Mouse (Mus musculus) lung, embryonic 14.5 days (tissue): ENCODE measurements around the gene Btf3l4. TPM values are rescaled to one million over a fixed set of nuclear protein-coding genes. Genes with fewer than 3 reads are reported as not detected.

ENCODE experiments used
- ATAC-seq: fragments of 200-750 bp; cut with Nextera tagmentation; 2 replicates; pipeline ENCODE4 v1.8.0; 2017; ENCODE audit warnings: mild to moderate bottlenecking, moderate TSS enrichment, moderate library complexity; ENCODE audit not compliant: insufficient read depth
- DNase-seq: peaks from one replicate; pipeline ENCODE4 v3.0.0-alpha.2; 2015
- H3K27ac ChIP-seq: fragments of 300-500 bp; sonication (generic); 2 replicates; pipeline ENCODE4 v1.5.1; 2014; ENCODE audit warnings: low read depth, mild to moderate bottlenecking, moderate library complexity
- H3K27me3 ChIP-seq: fragments of 300-500 bp; sonication (generic); 2 replicates; pipeline ENCODE4 v1.6.1; 2014; ENCODE audit warnings: low read length, control low read depth; ENCODE audit not compliant: insufficient read depth
- H3K36me3 ChIP-seq: fragments of 300-500 bp; sonication (generic); 2 replicates; pipeline ENCODE4 v1.6.1; 2014; ENCODE audit warnings: control low read depth; ENCODE audit not compliant: insufficient read depth
- H3K4me1 ChIP-seq: fragments of 300-500 bp; sonication (generic); 2 replicates; pipeline ENCODE4 v1.6.1; 2014; ENCODE audit warnings: antibody characterized with exemption, control low read depth; ENCODE audit not compliant: insufficient read depth
- H3K4me2 ChIP-seq: fragments of 300-500 bp; sonication (generic); 2 replicates; pipeline ENCODE4 v1.6.1; 2014; ENCODE audit warnings: mild to moderate bottlenecking
- H3K4me3 ChIP-seq: fragments of 300-500 bp; sonication (generic); 2 replicates; pipeline ENCODE4 v1.5.1; 2014; ENCODE audit warnings: low read depth, low read length
- H3K9ac ChIP-seq: fragments of 300-500 bp; sonication (generic); 2 replicates; pipeline ENCODE4 v1.6.1; 2014
- H3K9me3 ChIP-seq: fragments of 300-500 bp; sonication (generic); 2 replicates; pipeline ENCODE4 v1.6.1; 2016; ENCODE audit warnings: low read depth, low read length, control low read depth
- CTCF ChIP-seq: IDR thresholded peaks from 2 replicates; pipeline ENCODE4 v1.5.1; 2016; ENCODE audit warnings: antibody characterized with exemption, low read depth
- WGBS: fragments of 180-500 bp; shearing (Covaris S2); extraction: QIAGEN DNeasy Blood & Tissue Kit; methylation state at CpG from one replicate; pipeline ENCODE4 v1.1.7; 2014; 5-methylcytosine and 5-hydroxymethylcytosine counted together
- polyA plus RNA-seq: library from polyadenylated mRNA; unstranded; fragments of >200 nt; fragmentation: Nextera tagmentation; extraction: Ambion mirVana; gene quantifications from 2 replicates; pipeline ENCODE4 v1.2.1, GENCODE M21; 2014

Gene Btf3l4
- polyA plus RNA-seq, 1 experiment from 2014 or later = 167 TPM

DNA sequence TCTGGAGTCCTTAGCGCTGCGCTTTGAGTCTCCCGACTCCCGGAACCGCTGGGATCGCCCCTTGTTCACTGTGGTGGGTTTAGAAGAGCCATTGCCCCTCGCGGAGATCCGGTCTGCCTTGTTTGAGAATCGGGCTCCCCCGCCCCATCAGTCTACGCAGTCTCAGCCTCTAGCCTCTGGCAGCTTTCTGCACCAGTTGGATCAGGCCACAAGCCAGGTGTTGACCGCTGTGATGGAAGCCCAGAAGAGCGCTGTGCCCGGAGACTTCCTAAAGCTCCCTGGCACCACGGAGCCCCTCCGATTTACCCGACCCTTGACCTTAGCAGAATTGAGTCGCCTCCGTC lies 15.1 kb upstream of the Btf3l4 start, which contains the start of gene A730015C16Rik:
TSS of gene A730015C16Rik (minus strand) at position 115 of the 344 bp plus-strand sequence.
- H3K4me3 ChIP-seq = peak within 1 kb of the TSS; percentile 83
- 5% methylated on average over 20 of the region's 20 CpGs for WGBS
- H3K36me3 ChIP-seq = peaks cover 23% of the 10 kb centered on the region
- no peak for ATAC-seq
- DNase-seq = no peak
- H3K27me3 ChIP-seq = no peaks in the 10 kb centered on the region
- H3K9ac ChIP-seq = peak within 1 kb of the TSS; percentile 81
- peak within 1 kb of the TSS; percentile 93 for H3K4me2 ChIP-seq
- H3K9me3 ChIP-seq = no peaks in the 10 kb centered on the region
- peaks cover 17% of the 10 kb centered on the region for H3K4me1 ChIP-seq
- peak within 1 kb of the TSS; percentile 95 for H3K27ac ChIP-seq
- no peak for TF ChIP-seq CTCF

DNA sequence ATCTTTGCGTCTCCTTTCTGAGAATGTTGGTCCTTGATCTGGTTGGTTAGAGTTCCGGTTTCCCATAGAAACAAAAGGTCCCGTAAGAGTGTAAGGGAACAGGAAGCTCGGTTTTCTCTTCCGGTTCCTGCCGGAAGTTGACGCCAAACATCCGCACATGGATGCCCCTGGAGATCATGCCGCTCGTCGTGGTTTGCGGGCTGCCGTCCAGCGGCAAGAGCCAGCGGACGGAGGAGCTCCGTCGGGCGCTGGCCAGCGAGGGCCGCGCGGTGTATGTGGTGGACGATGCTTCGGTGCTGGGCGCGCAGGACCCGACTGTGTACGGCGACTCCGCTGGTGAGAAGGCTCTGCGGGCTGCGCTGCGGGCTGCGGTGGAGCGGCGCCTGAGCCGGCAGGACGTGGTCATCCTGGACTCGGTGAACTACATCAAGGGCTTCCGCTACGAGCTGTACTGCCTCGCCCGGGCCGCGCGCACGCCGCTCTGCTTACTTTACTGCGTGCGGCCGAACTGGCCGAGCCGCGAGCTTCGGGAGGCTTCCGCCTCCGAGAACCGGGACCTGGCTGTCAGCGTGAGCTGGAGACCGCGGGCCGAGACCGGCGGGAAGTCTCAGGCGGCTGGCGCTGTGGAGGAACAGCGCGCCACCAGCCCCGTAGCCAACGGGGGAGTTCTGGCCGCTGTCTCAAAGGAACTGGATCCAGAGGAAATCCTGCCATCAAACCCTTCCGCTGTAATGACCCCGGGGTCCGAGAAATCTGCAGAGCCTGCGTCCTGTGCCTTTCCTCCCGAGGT lies 14.5 kb upstream of the Btf3l4 start, which contains the start of gene Kti12:
TSS of gene Kti12 (plus strand) at position 71 of the 790 bp plus-strand sequence.
- H3K4me3 ChIP-seq = peak within 1 kb of the TSS; percentile 83
- peaks cover 17% of the 10 kb centered on the region for H3K4me1 ChIP-seq
- peak within 1 kb of the TSS; percentile 95 for H3K27ac ChIP-seq
- under 1% methylated on average over 77 of the region's 77 CpGs for WGBS
- no peak for TF ChIP-seq CTCF
- H3K27me3 ChIP-seq = no peaks in the 10 kb centered on the region
- peak; percentile 94 for DNase-seq
- H3K4me2 ChIP-seq = peak within 1 kb of the TSS; percentile 93
- peaks cover 18% of the 10 kb centered on the region for H3K36me3 ChIP-seq
- no peaks in the 10 kb centered on the region for H3K9me3 ChIP-seq
- peak within 1 kb of the TSS; percentile 81 for H3K9ac ChIP-seq
- peak; percentile 82 for ATAC-seq

DNA sequence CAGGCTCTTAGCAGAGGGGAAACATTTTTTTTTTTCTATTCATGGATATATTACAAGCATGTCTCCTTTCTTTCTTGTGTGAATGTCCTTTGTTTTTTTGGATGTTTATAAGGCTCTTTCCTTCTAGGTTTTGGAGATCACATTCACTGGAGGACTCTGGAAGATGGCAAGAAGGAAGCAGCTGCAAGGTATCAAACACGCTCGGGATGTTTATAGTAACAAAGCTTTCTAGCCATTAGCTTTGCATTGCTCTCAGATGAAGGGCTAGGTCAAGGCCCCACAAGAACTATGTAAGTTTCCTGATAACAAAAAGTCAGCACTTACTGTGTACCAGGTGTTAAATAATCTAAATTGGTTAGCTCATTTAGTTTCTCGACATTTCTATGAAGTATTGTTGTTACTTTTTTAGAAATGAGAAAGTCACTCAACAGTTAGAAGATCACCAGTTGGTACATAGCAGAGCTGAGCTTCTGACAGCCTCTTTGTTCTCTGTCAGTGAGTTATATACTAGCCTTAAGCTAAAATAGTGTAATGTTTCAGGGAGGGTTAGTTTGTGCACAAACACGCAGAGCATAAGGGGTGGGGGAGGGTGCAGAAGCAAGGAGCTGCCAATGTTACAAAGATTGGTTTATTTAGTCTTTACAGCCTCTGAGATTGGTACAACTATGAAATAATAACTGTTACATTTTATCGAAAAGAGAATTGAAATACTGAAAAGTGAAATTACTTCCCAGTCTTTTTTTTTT lies 12.6 kb upstream of the Btf3l4 start:
- Histone ChIP-seq H3K36me3 (peaks cover 17% of the 10 kb centered on the region), H3K4me2 (peak overlapping the region; percentile 32; the same call in 1 of the 2 replicates), H3K27me3 (no peaks in the 10 kb centered on the region), H3K9me3 (no peaks in the 10 kb centered on the region), H3K9ac (no peak overlapping the region), H3K4me3 (no peak overlapping the region), H3K4me1 (peaks cover 17% of the 10 kb centered on the region), H3K27ac (peak overlapping the region; percentile 87)
- ATAC-seq (peak; percentile 80), DNase-seq (peak; percentile 93)
- TF ChIP-seq CTCF = no peak
- 40% methylated on average over 5 of the region's 5 CpGs for WGBS

DNA sequence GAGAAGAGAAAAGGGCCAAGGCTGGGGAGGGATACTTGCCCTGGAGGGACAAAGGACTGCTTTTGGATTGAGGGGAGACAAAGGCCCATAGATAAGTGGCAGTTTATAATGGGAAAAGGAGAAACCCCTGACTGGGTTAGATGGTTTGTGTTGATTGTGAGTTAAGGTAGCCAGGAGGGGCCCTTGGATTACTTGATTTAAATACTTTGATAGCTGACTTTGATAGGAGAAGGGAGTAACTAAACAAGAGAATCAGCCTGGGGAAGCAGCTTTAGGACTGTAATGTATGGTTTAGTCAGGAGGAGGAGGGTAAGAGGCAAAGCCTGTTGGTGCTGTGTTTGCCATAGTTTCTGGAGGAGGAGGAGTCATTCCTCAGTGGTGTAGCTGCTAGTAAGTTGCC lies 9.9 kb upstream of the Btf3l4 start:
- H3K27me3 ChIP-seq = no peaks in the 10 kb centered on the region
- ATAC-seq (no peak), DNase-seq (no peak)
- H3K4me3 ChIP-seq = no peak overlapping the region
- H3K4me1 ChIP-seq = peaks cover 9% of the 10 kb centered on the region
- no peaks in the 10 kb centered on the region for H3K9me3 ChIP-seq
- 0 out of 2 replicates have a peak, but pooled peaks cover 10% of the 10 kb centered on the region for H3K36me3 ChIP-seq
- no peak for TF ChIP-seq CTCF
- H3K4me2 ChIP-seq = no peak overlapping the region
- no peak overlapping the region for H3K9ac ChIP-seq
- H3K27ac ChIP-seq = no peak overlapping the region

DNA sequence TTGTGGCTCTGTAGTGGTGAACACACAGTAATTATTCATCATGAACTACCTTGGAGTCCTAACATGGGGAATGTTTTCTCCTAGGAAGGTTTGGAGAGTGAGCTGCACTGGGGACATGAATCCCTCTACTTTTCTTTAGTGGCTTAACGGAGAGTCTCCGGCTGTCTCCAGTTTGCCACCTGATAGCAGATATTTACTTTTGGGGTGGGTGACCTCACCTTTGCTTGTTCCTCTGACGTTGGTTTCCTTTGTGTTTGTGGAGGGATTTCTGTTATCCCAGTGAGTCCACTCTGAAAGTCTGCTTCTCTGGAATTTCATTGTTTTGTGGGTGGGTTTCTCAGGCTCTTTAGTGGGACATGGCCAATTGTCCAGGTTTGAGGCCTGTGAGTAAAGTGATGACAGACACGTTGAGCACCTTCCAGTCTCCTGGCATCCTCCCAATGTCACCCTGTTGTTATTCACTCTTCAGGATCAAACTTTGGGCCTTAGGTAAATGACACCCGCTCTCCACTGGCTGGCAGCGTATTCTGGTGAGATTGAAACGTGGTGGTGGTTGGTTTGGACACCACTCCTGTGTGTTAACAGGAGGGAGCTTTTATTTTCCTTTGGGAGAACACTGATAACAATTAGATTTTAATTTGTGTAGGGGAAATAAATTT lies 8.6 kb upstream of the Btf3l4 start:
- Histone ChIP-seq H3K36me3 (0 out of 2 replicates have a peak, but pooled peaks cover 10% of the 10 kb centered on the region), H3K4me3 (no peak overlapping the region), H3K4me1 (peaks cover 6% of the 10 kb centered on the region), H3K4me2 (no peak overlapping the region), H3K9ac (no peak overlapping the region), H3K9me3 (no peaks in the 10 kb centered on the region), H3K27me3 (no peaks in the 10 kb centered on the region), H3K27ac (no peak overlapping the region)
- DNase-seq (no peak), ATAC-seq (no peak)
- TF ChIP-seq CTCF = no peak
- 63% methylated on average over 7 of the region's 7 CpGs for WGBS

DNA sequence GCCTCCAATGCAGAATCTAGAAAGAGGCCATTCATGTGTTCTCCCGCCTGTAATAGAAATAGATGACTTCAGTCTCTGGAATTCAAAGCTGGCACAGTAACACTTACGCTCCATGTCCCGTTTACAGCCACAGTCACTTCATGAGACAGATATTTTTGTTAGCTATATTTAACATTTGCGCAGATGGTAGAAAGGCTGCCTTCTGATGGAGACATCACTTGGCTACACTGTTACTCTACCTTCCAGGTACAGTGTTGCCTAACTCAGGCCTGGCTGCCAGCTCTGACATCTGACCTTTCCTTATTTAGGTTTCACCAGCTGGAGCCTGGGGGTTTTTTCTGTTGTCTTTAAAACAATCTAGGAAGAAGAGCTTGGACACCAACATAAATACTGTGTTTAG lies 4.6 kb upstream of the Btf3l4 start:
- Histone ChIP-seq H3K9ac (no peak overlapping the region), H3K4me1 (0 out of 2 replicates have a peak, but pooled peaks cover 6% of the 10 kb centered on the region), H3K4me2 (no peak overlapping the region), H3K27ac (peak overlapping the region; percentile 54; the same call in 1 of the 2 replicates), H3K36me3 (0 out of 2 replicates have a peak, but pooled peaks cover 10% of the 10 kb centered on the region), H3K9me3 (no peaks in the 10 kb centered on the region), H3K27me3 (no peaks in the 10 kb centered on the region), H3K4me3 (no peak overlapping the region)
- WGBS = 61% methylated on average over 4 of the region's 4 CpGs
- ATAC-seq (no peak), DNase-seq (no peak)
- TF ChIP-seq CTCF = no peak
